ENCODE assay signal across 18 mouse cellular contexts in genomic region chr4:63362150-63362549, GRCm38 (mm10). TPM values are rescaled to one million over a fixed set of nuclear protein-coding genes. Genes with fewer than 3 reads are reported as not detected.
DNase-seq lines count a peak whose midpoint lies in the region; ATAC-seq lines count a peak whose summit lies in the region.
"Had no signal": no experiment of that assay in that cellular context is flagged by ENCODE, and none has a peak within 500 bp of the region (broad histone marks: within the 10 kb centered on the region; RNA-seq: fewer than 3 reads in every experiment).

Gene Orm2 (plus strand): TSS chr4:63362449.

- no peaks in the 10 kb centered on the region for H3K36me3 ChIP-seq in hindbrain, embryonic 16.5 days (ENCODE audit: control insufficient read depth, insufficient read depth, low read length)
- H3K36me3 ChIP-seq in hindbrain, embryonic 13.5 days, result 0 out of 2 replicates have a peak, but pooled peaks cover under 1% of the 10 kb centered on the region
- H3K36me3 ChIP-seq in forebrain, embryonic 10.5 days (replicated peaks), result 0 out of 2 replicates have a peak, but pooled peaks cover under 1% of the 10 kb centered on the region

- H3K4me1 ChIP-seq in hindbrain, embryonic 16.5 days (ENCODE audit: control insufficient read depth, insufficient read depth, low read depth, low read length), result no peaks in the 10 kb centered on the region
- peaks cover 12% of the 10 kb centered on the region for H3K4me1 ChIP-seq in hindbrain, embryonic 13.5 days (replicated peaks)
- no peaks in the 10 kb centered on the region for H3K4me1 ChIP-seq in forebrain, embryonic 10.5 days

- H3K9ac ChIP-seq in hindbrain, embryonic 16.5 days (ENCODE audit: low read depth, low read length), result no peak within 1 kb of the TSS
- H3K9ac ChIP-seq in hindbrain, embryonic 13.5 days, result no peak within 1 kb of the TSS

- no peaks in the 10 kb centered on the region for H3K9me3 ChIP-seq in hindbrain, embryonic 16.5 days (ENCODE audit: control insufficient read depth, low read length)
- no peaks in the 10 kb centered on the region for H3K9me3 ChIP-seq in hindbrain, embryonic 13.5 days
- H3K9me3 ChIP-seq in forebrain, embryonic 10.5 days, result no peaks in the 10 kb centered on the region

- WGBS in hindbrain, embryonic 16.5 days, result 83% methylated on average over 4 of the region's 5 CpGs
- 93% methylated on average over 5 of the region's 5 CpGs for WGBS in hindbrain, embryonic 13.5 days
- 92% methylated on average over 5 of the region's 5 CpGs for WGBS in forebrain, embryonic 10.5 days

- H3K27me3 ChIP-seq in hindbrain, embryonic 16.5 days (replicated peaks; ENCODE audit: control insufficient read depth, insufficient read depth, low read length), result no peaks in the 10 kb centered on the region
- H3K27me3 ChIP-seq in hindbrain, embryonic 13.5 days, result no peaks in the 10 kb centered on the region
- no peaks in the 10 kb centered on the region for H3K27me3 ChIP-seq in forebrain, embryonic 10.5 days (ENCODE audit: poor library complexity, severe bottlenecking)

- ATAC-seq in hindbrain, embryonic 16.5 days, result peak; percentile 12; the same call in 1 of the 2 replicates
- ATAC-seq in hindbrain, embryonic 13.5 days (ENCODE audit: low FRiP score), result no peak

- H3K4me3 ChIP-seq in hindbrain, embryonic 16.5 days (ENCODE audit: low read length), result no peak within 1 kb of the TSS
- H3K4me3 ChIP-seq in hindbrain, embryonic 13.5 days, result no peak within 1 kb of the TSS
- H3K4me3 ChIP-seq in forebrain, embryonic 10.5 days, result no peak within 1 kb of the TSS
- H3K4me3 ChIP-seq: erythroblast, embryonic 14.5 days; left cerebral cortex, adult 2 months had no signal

- intact Hi-C loops in heart, postnatal 36 days (cut with DNase I), result no loop called here

- H3K4me2 ChIP-seq in hindbrain, embryonic 16.5 days (ENCODE audit: low read length), result no peak within 1 kb of the TSS
- no peak within 1 kb of the TSS for H3K4me2 ChIP-seq in hindbrain, embryonic 13.5 days

- H3K27ac ChIP-seq in hindbrain, embryonic 16.5 days (ENCODE audit: low read depth, low read length), result no peak within 1 kb of the TSS
- H3K27ac ChIP-seq in hindbrain, embryonic 13.5 days, result no peak within 1 kb of the TSS
- H3K27ac ChIP-seq in forebrain, embryonic 10.5 days, result no peak within 1 kb of the TSS
- H3K27ac ChIP-seq: left cerebral cortex, adult 2 months had no signal

- peak; percentile 54 for DNase-seq in adrenal gland, adult 8-10 months
- peak; percentile 45 to 53 for DNase-seq in heart, postnatal 36 days
- DNase-seq in naive thymus-derived CD4-positive, alpha-beta T cell, adult 2 months (ENCODE audit: low read depth), result peak; percentile 10
- no peak for DNase-seq in forebrain, embryonic 10.5 days (ENCODE audit: extremely low spot score, low spot score)
- DNase-seq in testis, postnatal 14 days (ENCODE audit: low spot score), result no peak
- DNase-seq: cerebellum, adult 2 months; embryo, embryonic 11 days; gastrocnemius, postnatal 10 days; kidney, adult 2 months; liver; right cerebral cortex, postnatal 4 days; thymus, postnatal 4 days had no signal

RNA-seq across cellular contexts. Expression of gene Orm2, which starts in this region (rescaled TPM):
- not detected in 2 replicates for polyA plus RNA-seq in hindbrain, embryonic 16.5 days (2015; fragmentation: Nextera tagmentation; extraction: Ambion mirVana)
- not detected in 2 replicates for polyA plus RNA-seq in hindbrain, embryonic 13.5 days (2015; fragmentation: Nextera tagmentation; extraction: Ambion mirVana)
- 1 to 10 TPM in 3 of 4 experiments, under 1 TPM in 1; 0.74 to 4.3 (median 2.8) TPM for total RNA-seq in adrenal gland, adult 8-10 months (2022)
- not detected for total RNA-seq in heart, postnatal 36 days (2021)
- polyA plus RNA-seq in forebrain, embryonic 10.5 days (2016; fragmentation: Nextera tagmentation; extraction: Ambion mirVana), result not detected in 2 replicates
- total RNA-seq: left cerebral cortex, adult 2 months had no signal
- polyA plus RNA-seq: cerebellum, adult 2 months; erythroblast, embryonic 14.5 days; hindbrain, embryonic 11.5 days; kidney, adult 2 months; stomach, embryonic 16.5 days had no signal

Comparison
In these comparisons a context has a peak if more than half of its experiments do, and no peak if none do; other contexts are left out.
1. Peak in ATAC-seq in hindbrain, embryonic 16.5 days; RNA of the gene not detected or under 1 TPM.
2. Peak in DNase-seq in heart, postnatal 36 days; RNA of the gene not detected or under 1 TPM.
3. DNase-seq: peak in adrenal gland, adult 8-10 months (single experiment) and naive thymus-derived CD4-positive, alpha-beta T cell, adult 2 months (single experiment); none in forebrain, embryonic 10.5 days (single experiment) and testis, postnatal 14 days (single experiment).